Mouse (Mus musculus) liver, adult 2 months (tissue): Measurements from ENCODE around the gene Itgb2. TPM values are rescaled to one million over a fixed set of nuclear protein-coding genes. Genes with fewer than 3 reads are reported as not detected.

Experiments
- DNase-seq: peaks from one replicate; pipeline ENCODE4 v3.0.0-alpha.2; 2011; ENCODE audit warnings: low read depth, low spot score; ENCODE audit errors: extremely low read depth
- H3K27ac ChIP-seq: fragments of 200-500 bp; replicated peaks from 2 replicates; pipeline ENCODE4 v1.5.1; 2012; ENCODE audit warnings: low read depth, mild to moderate bottlenecking, control low read depth, inconsistent platforms, low read length; ENCODE audit not compliant: insufficient read depth
- H3K27me3 ChIP-seq: fragments of 200-500 bp; 2 replicates; pipeline ENCODE4 v1.6.1; 2012; ENCODE audit warnings: mild to moderate bottlenecking, moderate library complexity, low read length, inconsistent platforms; ENCODE audit not compliant: control insufficient read depth, insufficient read depth
- H3K36me3 ChIP-seq: fragments of 200-500 bp; 2 replicates; pipeline ENCODE4 v1.6.1; 2012; ENCODE audit warnings: low read length, inconsistent platforms; ENCODE audit not compliant: control insufficient read depth, insufficient read depth
- H3K4me1 ChIP-seq: fragments of 200-500 bp; 2 replicates; pipeline ENCODE4 v1.6.1; 2011; ENCODE audit warnings: low read length; ENCODE audit not compliant: control insufficient read depth, insufficient read depth
- H3K4me3 ChIP-seq: fragments of 200-500 bp; 2 replicates; pipeline ENCODE4 v1.5.1; 2011; ENCODE audit warnings: low read depth, mild to moderate bottlenecking, control low read depth, low read length, moderate library complexity; ENCODE audit not compliant: insufficient read depth
- H3K79me2 ChIP-seq: fragments of 200-500 bp; 2 replicates; pipeline ENCODE4 v1.6.1; 2012; ENCODE audit warnings: inconsistent platforms, mild to moderate bottlenecking, low read length, moderate library complexity; ENCODE audit not compliant: control insufficient read depth, insufficient read depth
- H3K9ac ChIP-seq: fragments of 200-500 bp; 2 replicates; pipeline ENCODE4 v1.6.1; 2012; ENCODE audit warnings: low read depth, mild to moderate bottlenecking, control low read depth, inconsistent platforms, low read length
- CTCF ChIP-seq: fragments of 200-500 bp; IDR thresholded peaks from 2 replicates; pipeline ENCODE4 v1.5.1; 2011; ENCODE audit warnings: low read depth, low read length, control low read depth
- POLR2A ChIP-seq: fragments of 200-500 bp; IDR thresholded peaks from 2 replicates; pipeline ENCODE4 v1.6.1; 2011; ENCODE audit warnings: low read length, control low read depth; ENCODE audit not compliant: insufficient read depth; ENCODE audit errors: extremely low read depth
- WGBS: fragments of 180-500 bp; shearing (Covaris S2); methylation state at CpG from one replicate; pipeline ENCODE4 v1.1.7; 2018; 5-methylcytosine and 5-hydroxymethylcytosine counted together
- polyA plus RNA-seq: library from polyadenylated mRNA; depleted of rRNA; stranded (reverse); fragments of >200 nt; gene quantifications from 2 replicates; pipeline ENCODE4 v1.2.3, GENCODE M21; 2012
- total RNA-seq: library from RNA; depleted of rRNA; stranded (reverse); fragments of >200 nt; gene quantifications from 2 replicates; pipeline ENCODE4 v1.2.3, GENCODE M21; 2014

Gene Itgb2
- total and polyA plus RNA-seq, 2 experiments = 4.8 to 5.6 TPM

DNA sequence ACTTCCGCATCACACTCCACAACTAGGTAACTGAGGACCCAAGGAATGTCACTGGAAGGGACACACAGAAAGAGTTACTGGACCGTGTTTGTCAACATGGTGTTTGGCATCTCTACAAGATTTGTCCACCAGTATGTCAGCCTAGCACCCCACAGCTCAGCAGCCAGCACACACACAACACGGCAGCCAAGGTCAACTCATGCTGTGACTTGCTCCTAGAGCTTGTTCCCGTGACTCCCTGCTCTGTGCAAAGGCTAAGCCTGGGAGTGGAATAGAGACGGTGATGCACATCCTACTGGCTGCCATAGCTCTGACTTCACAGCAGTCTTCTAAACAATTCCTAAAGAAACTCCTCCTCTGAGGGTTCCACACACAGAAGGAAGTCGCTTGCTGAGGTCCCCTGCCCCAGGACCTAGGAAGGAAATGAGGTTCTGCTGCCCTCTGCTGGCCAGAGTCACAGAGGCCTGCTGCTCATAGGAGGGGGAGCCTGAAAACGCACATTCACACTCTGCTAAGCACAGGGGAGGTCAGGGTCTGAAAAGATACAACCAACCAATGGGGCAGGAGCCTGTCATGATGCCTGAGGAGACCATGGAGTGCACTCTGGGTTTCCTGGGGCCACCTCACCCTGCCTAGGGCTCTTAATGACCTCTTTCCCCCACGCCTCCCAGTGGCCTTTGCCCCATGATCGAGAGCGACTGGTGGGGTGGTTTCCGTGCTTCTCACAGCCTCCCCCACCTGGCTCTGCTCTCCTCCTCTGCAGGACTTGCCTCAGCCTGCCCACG, 20.5 kb upstream of the Itgb2 start:
- Histone ChIP-seq H3K27ac (peak overlapping the region; percentile 75), H3K27me3 (no peaks in the 10 kb centered on the region), H3K79me2 (peaks cover 10% of the 10 kb centered on the region; the same call in 1 of the 2 replicates), H3K4me3 (no peak overlapping the region), H3K4me1 (peaks cover 38% of the 10 kb centered on the region), H3K36me3 (no peaks in the 10 kb centered on the region), H3K9ac (peak overlapping the region; percentile 28; the same call in 1 of the 2 replicates)
- WGBS = 14% methylated on average over 12 of the region's 12 CpGs
- DNase-seq = peak; percentile 85
- peak; percentile 99 for TF ChIP-seq CTCF
- no peak for TF ChIP-seq POLR2A

GRCm38 (mm10) chr10:77510225-77510982, 19.6 kb upstream of the Itgb2 start:
- Histone ChIP-seq H3K27me3 (no peaks in the 10 kb centered on the region), H3K79me2 (peaks cover 15% of the 10 kb centered on the region; the same call in 1 of the 2 replicates), H3K36me3 (no peaks in the 10 kb centered on the region), H3K27ac (peak overlapping the region; percentile 75), H3K4me1 (peaks cover 39% of the 10 kb centered on the region), H3K9ac (peak overlapping the region; percentile 35), H3K4me3 (no peak overlapping the region)
- TF ChIP-seq CTCF (no peak), POLR2A (no peak)
- DNase-seq = peak; percentile 90
- 40% methylated on average over 15 of the region's 15 CpGs for WGBS

DNA sequence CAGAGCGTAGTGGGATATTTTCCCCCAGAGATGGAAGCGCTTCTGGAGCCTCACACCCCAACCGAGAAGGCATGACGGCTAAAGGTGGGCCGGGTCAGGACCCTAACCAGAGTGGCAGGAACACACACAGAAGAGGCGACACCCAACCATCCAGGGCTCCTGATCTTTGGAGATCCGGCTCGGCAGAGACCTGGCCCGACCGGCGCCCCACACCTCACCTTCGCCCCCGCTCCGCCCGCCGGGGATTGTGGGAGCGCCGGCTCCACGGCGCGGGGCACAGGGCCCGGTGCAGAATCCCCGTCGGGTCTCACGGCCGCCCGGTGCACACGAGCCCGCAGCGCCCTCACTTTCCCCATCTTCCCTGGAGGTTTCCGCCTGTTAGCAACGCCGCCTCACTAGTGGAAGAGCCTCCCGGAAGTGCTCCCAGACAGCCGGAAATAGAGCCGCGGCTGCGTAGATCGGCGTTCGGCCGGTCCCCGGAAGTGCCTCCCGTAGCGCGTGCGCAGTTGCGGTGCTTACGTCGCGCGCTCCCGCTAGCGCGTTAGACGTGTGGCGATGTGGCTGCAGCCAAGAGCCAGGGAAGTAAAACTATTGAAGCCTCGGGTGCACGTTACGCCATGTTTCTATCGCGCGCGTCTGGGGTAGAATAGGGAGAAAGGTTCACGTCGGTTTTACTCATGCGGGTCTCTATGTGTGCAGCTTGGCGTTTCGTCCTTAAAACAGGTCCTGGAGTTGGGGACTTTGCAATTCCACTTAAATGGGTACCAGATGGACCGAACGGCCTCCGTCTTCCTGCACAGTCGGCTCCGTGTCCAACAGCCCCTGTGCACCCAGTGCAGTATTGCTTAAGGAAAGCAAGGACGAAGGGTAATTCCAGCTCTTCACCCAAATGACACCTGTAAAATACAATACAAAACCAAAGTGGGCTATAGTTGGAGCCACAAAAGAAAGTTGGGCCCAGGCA, 14.4 kb upstream of the Itgb2 start, which contains the start of gene Fam207a:
TSS of gene Fam207a (minus strand) at position 401 of the 964 bp plus-strand sequence.
- TF ChIP-seq POLR2A (peak; percentile 91), CTCF (no peak)
- WGBS = under 1% methylated on average over 75 of the region's 75 CpGs
- peak within 1 kb of the TSS; percentile 87 for H3K9ac ChIP-seq

DNA sequence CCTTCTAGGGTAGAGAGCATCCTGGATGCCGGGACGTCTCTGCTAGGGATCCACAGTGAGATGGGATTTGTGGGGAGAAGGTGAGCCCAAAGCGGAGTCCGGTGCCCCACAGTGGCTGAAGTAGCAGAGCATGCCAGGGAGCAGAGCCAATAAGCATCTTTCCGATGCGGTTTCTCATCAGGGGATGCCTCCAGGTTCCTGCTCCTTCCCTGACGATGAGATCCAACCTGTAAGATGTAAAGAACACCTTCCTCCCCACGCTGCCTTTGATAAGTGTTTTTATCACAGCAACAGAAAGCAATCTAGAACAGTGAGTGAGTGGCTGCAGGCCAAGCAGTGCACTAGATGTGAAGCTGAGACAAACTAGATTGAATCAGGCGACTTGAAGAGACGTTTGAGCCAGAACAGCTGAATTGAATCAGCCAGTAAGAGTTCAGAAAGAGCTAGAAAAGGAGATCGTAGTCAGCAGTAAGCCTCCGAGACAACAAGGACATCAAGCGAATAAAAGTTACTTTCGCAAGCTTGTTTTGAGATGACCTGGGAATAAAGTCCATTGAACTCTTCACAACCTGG, 13.6 kb upstream of the Itgb2 start:
- WGBS = 15% methylated on average over 14 of the region's 14 CpGs
- DNase-seq = peak; percentile 97

More for the DNA sequence above, 14.4 kb upstream of the Itgb2 start, which contains the start of gene Fam207a:
- H3K4me1 ChIP-seq = peaks cover 31% of the 10 kb centered on the region
- peak within 1 kb of the TSS; percentile 95 for H3K27ac ChIP-seq
- DNase-seq = peak; percentile 84
- H3K36me3 ChIP-seq = no peaks in the 10 kb centered on the region
- peaks cover 6% of the 10 kb centered on the region; the same call in 1 of the 2 replicates for H3K79me2 ChIP-seq
- no peaks in the 10 kb centered on the region for H3K27me3 ChIP-seq
- peak within 1 kb of the TSS; percentile 78 for H3K4me3 ChIP-seq

DNA sequence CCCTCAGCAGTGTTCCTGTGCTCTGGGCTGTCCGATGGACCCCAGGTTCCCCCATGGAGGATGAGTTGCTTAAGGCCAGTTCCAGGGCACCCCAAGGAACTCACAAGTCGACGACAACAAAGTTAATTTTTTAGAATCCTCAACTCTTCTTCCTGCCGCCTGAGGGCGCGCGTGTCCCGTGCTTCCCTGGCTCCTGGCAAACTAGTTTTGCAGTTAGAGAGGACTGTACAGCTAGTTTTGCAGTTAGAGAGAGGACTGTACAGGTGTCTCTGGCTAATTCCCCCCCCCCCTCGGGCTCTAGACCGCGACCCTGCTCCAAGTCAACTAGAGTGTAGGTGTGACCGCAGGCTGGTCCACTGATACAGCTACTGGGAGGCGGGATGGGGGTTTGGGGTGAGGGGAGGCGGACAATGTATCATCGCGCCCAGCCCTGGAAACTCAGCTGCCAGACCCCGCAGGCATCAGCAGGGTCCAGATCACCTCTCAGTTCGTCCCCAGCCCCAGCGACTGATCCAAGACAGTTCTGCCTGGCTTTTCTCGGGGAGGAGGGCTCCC, 12.9 kb upstream of the Itgb2 start:
- peak overlapping the region; percentile 57; the same call in 1 of the 2 replicates for H3K9ac ChIP-seq
- no peak overlapping the region for H3K4me3 ChIP-seq
- H3K27me3 ChIP-seq = no peaks in the 10 kb centered on the region
- no peaks in the 10 kb centered on the region for H3K36me3 ChIP-seq
- peak; percentile 77 for DNase-seq
- TF ChIP-seq CTCF (peak; percentile 95), POLR2A (no peak)
- H3K79me2 ChIP-seq = peaks cover 6% of the 10 kb centered on the region; the same call in 1 of the 2 replicates
- 24% methylated on average over 20 of the region's 20 CpGs for WGBS
- peak overlapping the region; percentile 85 for H3K27ac ChIP-seq
- peaks cover 20% of the 10 kb centered on the region for H3K4me1 ChIP-seq

More for the DNA sequence above, 13.6 kb upstream of the Itgb2 start:
- peaks cover 23% of the 10 kb centered on the region for H3K4me1 ChIP-seq
- peaks cover 6% of the 10 kb centered on the region; the same call in 1 of the 2 replicates for H3K79me2 ChIP-seq
- peak overlapping the region; percentile 95 for H3K27ac ChIP-seq
- H3K36me3 ChIP-seq = no peaks in the 10 kb centered on the region
- no peaks in the 10 kb centered on the region for H3K27me3 ChIP-seq
- H3K9ac ChIP-seq = peak overlapping the region; percentile 84
- H3K4me3 ChIP-seq = peak overlapping the region; percentile 78
- no peak for TF ChIP-seq POLR2A
